Mouse (Mus musculus): ENCODE measurements around the gene Apba2.

GRCm38 (mm10) chr7:64550856-64551255 is 49.4 kb downstream of the Apba2 start:
- TF ChIP-seq POLR2A (IDR thresholded peaks at IDR 0.05; ENCODE audit: borderline replicate concordance, control insufficient read depth, low read depth, low read length) (no peak), CTCF (IDR thresholded peaks at IDR 0.05; ENCODE audit: control insufficient read depth, insufficient read depth, low read length) (no peak)

Data from bone marrow, adult 2 months (tissue).